In genomic region chr13:23752742-23753172, GRCm38 (mm10) we compare ENCODE assay signal across 8 mouse cellular contexts. TPM values are rescaled to one million over a fixed set of nuclear protein-coding genes. Genes with fewer than 3 reads are reported as not detected.
DNase-seq lines count a peak whose midpoint lies in the region; ATAC-seq lines count a peak whose summit lies in the region.

No protein-coding gene starts in this region.

- no peaks in the 10 kb centered on the region for H3K36me3 ChIP-seq in liver, embryonic 11.5 days (ENCODE audit: control insufficient read depth, insufficient read depth, low read length)
- no peaks in the 10 kb centered on the region for H3K36me3 ChIP-seq in intestine, embryonic 16.5 days (ENCODE audit: control insufficient read depth, insufficient read depth, low read length)
- no peaks in the 10 kb centered on the region for H3K36me3 ChIP-seq in neural tube, embryonic 15.5 days

- ATAC-seq in liver, embryonic 11.5 days (replicated peaks; ENCODE audit: low FRiP score) = no peak
- ATAC-seq in intestine, embryonic 16.5 days = no peak
- ATAC-seq in neural tube, embryonic 15.5 days (ENCODE audit: low FRiP score) = no peak

- H3K27me3 ChIP-seq in liver, embryonic 11.5 days (replicated peaks; ENCODE audit: control insufficient read depth, insufficient read depth, low read length) = no peaks in the 10 kb centered on the region
- H3K27me3 ChIP-seq in intestine, embryonic 16.5 days (replicated peaks; ENCODE audit: control insufficient read depth, insufficient read depth, low read length) = no peaks in the 10 kb centered on the region
- H3K27me3 ChIP-seq in neural tube, embryonic 15.5 days (replicated peaks) = no peaks in the 10 kb centered on the region

- peaks cover 18% of the 10 kb centered on the region for H3K4me1 ChIP-seq in liver, embryonic 11.5 days (replicated peaks; ENCODE audit: control insufficient read depth, insufficient read depth, low read length)
- peaks cover 8% of the 10 kb centered on the region; the same call in 1 of the 2 replicates for H3K4me1 ChIP-seq in intestine, embryonic 16.5 days (ENCODE audit: control insufficient read depth, insufficient read depth, low read length)
- peaks cover 17% of the 10 kb centered on the region for H3K4me1 ChIP-seq in neural tube, embryonic 15.5 days

- peak overlapping the region; percentile 86 for H3K27ac ChIP-seq in liver, embryonic 11.5 days (ENCODE audit: low read depth, low read length)
- peak overlapping the region; percentile 61; the same call in 1 of the 2 replicates for H3K27ac ChIP-seq in intestine, embryonic 16.5 days (ENCODE audit: low read length)
- H3K27ac ChIP-seq in neural tube, embryonic 15.5 days (replicated peaks) = no peak overlapping the region

- DNase-seq in liver, embryonic 11.5 days (ENCODE audit: low spot score) = no peak
- no peak for DNase-seq in liver
- peak; percentile 37 for DNase-seq in embryo, embryonic 11 days
- no peak for DNase-seq in layer of hippocampus, adult 9-11 months
- DNase-seq in kidney, postnatal 14 days = no peak
- no peak for DNase-seq in layer of hippocampus, postnatal 14 days (ENCODE audit: low spot score in 2 of 2)

- 4% methylated on average over 6 of the region's 6 CpGs for WGBS in liver, embryonic 11.5 days
- WGBS in intestine, embryonic 16.5 days = 4% methylated on average over 6 of the region's 6 CpGs
- 4% methylated on average over 6 of the region's 6 CpGs for WGBS in neural tube, embryonic 15.5 days

- H3K4me3 ChIP-seq in liver, embryonic 11.5 days (ENCODE audit: low read depth, low read length) = peak overlapping the region; percentile 47
- peak overlapping the region; percentile 41 for H3K4me3 ChIP-seq in intestine, embryonic 16.5 days (ENCODE audit: low read length)
- no peak overlapping the region for H3K4me3 ChIP-seq in neural tube, embryonic 15.5 days (replicated peaks)

- H3K9me3 ChIP-seq in liver, embryonic 11.5 days (ENCODE audit: control insufficient read depth, low read length) = no peaks in the 10 kb centered on the region
- no peaks in the 10 kb centered on the region for H3K9me3 ChIP-seq in intestine, embryonic 16.5 days (ENCODE audit: control insufficient read depth, low read length)
- no peaks in the 10 kb centered on the region for H3K9me3 ChIP-seq in neural tube, embryonic 15.5 days (replicated peaks)

- peak overlapping the region; percentile 57 for H3K4me2 ChIP-seq in liver, embryonic 11.5 days
- peak overlapping the region; percentile 56 for H3K4me2 ChIP-seq in intestine, embryonic 16.5 days (ENCODE audit: low read depth, low read length)
- H3K4me2 ChIP-seq in neural tube, embryonic 15.5 days = peak overlapping the region; percentile 34

- H3K9ac ChIP-seq in liver, embryonic 11.5 days (ENCODE audit: low read depth, low read length) = peak overlapping the region; percentile 82
- H3K9ac ChIP-seq in intestine, embryonic 16.5 days (ENCODE audit: low read depth, low read length) = peak overlapping the region; percentile 54
- no peak overlapping the region for H3K9ac ChIP-seq in neural tube, embryonic 15.5 days (replicated peaks)

RNA-seq across cellular contexts. Expression of gene Hist1h3b, which starts 0.7 kb away (rescaled TPM):
- polyA plus RNA-seq in liver, embryonic 11.5 days (2014; fragmentation: Nextera tagmentation; extraction: Ambion mirVana) = 5.5 and 8.3 TPM in 2 replicates
- polyA plus RNA-seq in intestine, embryonic 16.5 days (2015; fragmentation: Nextera tagmentation; extraction: Ambion mirVana) = 4.7 and 7.4 TPM in 2 replicates
- polyA plus RNA-seq in neural tube, embryonic 15.5 days (2015; fragmentation: Nextera tagmentation; extraction: Ambion mirVana) = 1.2 and 2.0 TPM in 2 replicates
- total RNA-seq in layer of hippocampus, postnatal 14 days (2021) = 10 to 100 TPM; 26.7 to 45.4 TPM

RNA-seq across cellular contexts. Expression of gene Hist1h2ab, which starts 1.8 kb away (rescaled TPM):
- 38.5 and 42.1 TPM in 2 replicates for polyA plus RNA-seq in liver, embryonic 11.5 days (2014; fragmentation: Nextera tagmentation; extraction: Ambion mirVana)
- polyA plus RNA-seq in intestine, embryonic 16.5 days (2015; fragmentation: Nextera tagmentation; extraction: Ambion mirVana) = 16.9 and 20.0 TPM in 2 replicates
- polyA plus RNA-seq in neural tube, embryonic 15.5 days (2015; fragmentation: Nextera tagmentation; extraction: Ambion mirVana) = 3.0 and 12.1 TPM in 2 replicates
- 10 to 100 TPM; 27.5 to 46.6 TPM for total RNA-seq in layer of hippocampus, postnatal 14 days (2021)

RNA-seq across cellular contexts. Expression of gene Hist1h4b, which starts 4.1 kb away (rescaled TPM):
- 4.0 TPM in 2 replicates for polyA plus RNA-seq in liver, embryonic 11.5 days (2014; fragmentation: Nextera tagmentation; extraction: Ambion mirVana)
- polyA plus RNA-seq in intestine, embryonic 16.5 days (2015; fragmentation: Nextera tagmentation; extraction: Ambion mirVana) = 1.4 and 2.1 TPM in 2 replicates
- 1.0 and 2.6 TPM in 2 replicates for polyA plus RNA-seq in neural tube, embryonic 15.5 days (2015; fragmentation: Nextera tagmentation; extraction: Ambion mirVana)
- total RNA-seq in layer of hippocampus, postnatal 14 days (2021) = 10 to 100 TPM; 57.3 to 79.4 TPM

RNA-seq across cellular contexts. Expression of gene Hist1h2bb, which starts 6.2 kb away (rescaled TPM):
- polyA plus RNA-seq in liver, embryonic 11.5 days (2014; fragmentation: Nextera tagmentation; extraction: Ambion mirVana) = 3.1 and 4.6 TPM in 2 replicates
- 1.7 and 2.0 TPM in 2 replicates for polyA plus RNA-seq in intestine, embryonic 16.5 days (2015; fragmentation: Nextera tagmentation; extraction: Ambion mirVana)
- polyA plus RNA-seq in neural tube, embryonic 15.5 days (2015; fragmentation: Nextera tagmentation; extraction: Ambion mirVana) = 0.83 TPM in 1 of 2 replicates, not detected in the other
- total RNA-seq in layer of hippocampus, postnatal 14 days (2021) = 10 to 100 TPM; 19.6 to 29.4 TPM

RNA-seq across cellular contexts. Expression of gene Hist1h3c, which starts 7.4 kb away (rescaled TPM):
- 6.1 and 6.7 TPM in 2 replicates for polyA plus RNA-seq in liver, embryonic 11.5 days (2014; fragmentation: Nextera tagmentation; extraction: Ambion mirVana)
- polyA plus RNA-seq in intestine, embryonic 16.5 days (2015; fragmentation: Nextera tagmentation; extraction: Ambion mirVana) = 3.2 and 4.9 TPM in 2 replicates
- 0.78 and 2.4 TPM in 2 replicates for polyA plus RNA-seq in neural tube, embryonic 15.5 days (2015; fragmentation: Nextera tagmentation; extraction: Ambion mirVana)
- 10 to 100 TPM; 11.9 to 12.2 TPM for total RNA-seq in layer of hippocampus, postnatal 14 days (2021)
